Mouse (Mus musculus): ENCODE measurements around the gene Smco4. TPM values are rescaled to one million over a fixed set of nuclear protein-coding genes. Genes with fewer than 3 reads are reported as not detected.
"Not testable (repeated sequence)": the region's sequence is repeated elsewhere in the genome, so short reads cannot be mapped to it uniquely, and the experiment has no call there.

The Smco4 gene
- 1 to 10 TPM; 5.7 to 8.0 TPM for total RNA-seq (2021)

GRCm38 (mm10) chr9:15493235-15493924 is at the start of gene Smco4:
Gene Smco4, plus strand, starts transcription at chr9:15493432.
- DNase-seq, result peak; percentile 56 to 65

GRCm38 (mm10) chr9:15447397-15447796 is 45.8 kb upstream of the Smco4 start:
- no peak for DNase-seq

- peak in 1 of 2 experiments; percentile 11 for DNase-seq
These were observed 42.3 kb upstream of the Smco4 start for GRCm38 (mm10) chr9:15450921-15451320.

GRCm38 (mm10) chr9:15472256-15472655 is 21.0 kb upstream of the Smco4 start:
- DNase-seq, result no peak

GRCm38 (mm10) chr9:15473206-15473605 is 20.0 kb upstream of the Smco4 start:
- DNase-seq, result peak in 1 of 2 experiments; percentile 14

GRCm38 (mm10) chr9:15477556-15477955 is 15.7 kb upstream of the Smco4 start:
- no peak for DNase-seq

GRCm38 (mm10) chr9:15487682-15488424 is 5.4 kb upstream of the Smco4 start:
- DNase-seq, result no peak

- no peak for DNase-seq
These were observed 3.9 kb upstream of the Smco4 start for GRCm38 (mm10) chr9:15489293-15489692.

- DNase-seq, result no peak
These were observed 2.7 kb upstream of the Smco4 start for GRCm38 (mm10) chr9:15490331-15491100.

- DNase-seq, result no peak
These were observed 1.5 kb upstream of the Smco4 start for GRCm38 (mm10) chr9:15491686-15492085.

GRCm38 (mm10) chr9:15492401-15492800 is 831 bp upstream of the Smco4 start:
- no peak for DNase-seq

GRCm38 (mm10) chr9:15493925-15494558 is 810 bp downstream of the Smco4 start:
- peak; percentile 52 to 58 for DNase-seq

GRCm38 (mm10) chr9:15495281-15495680 is 2.0 kb downstream of the Smco4 start:
- DNase-seq, result not testable (repeated sequence)

- DNase-seq, result no peak
These were observed 2.8 kb downstream of the Smco4 start for GRCm38 (mm10) chr9:15495921-15496577.

GRCm38 (mm10) chr9:15500025-15500424 is 6.8 kb downstream of the Smco4 start:
- no peak for DNase-seq

- no peak for DNase-seq
These were observed 8.4 kb downstream of the Smco4 start for GRCm38 (mm10) chr9:15501319-15502256.

- no peak for DNase-seq
These were observed 9.2 kb downstream of the Smco4 start for GRCm38 (mm10) chr9:15502476-15502875.

- no peak for DNase-seq
These were observed 10.1 kb downstream of the Smco4 start for GRCm38 (mm10) chr9:15503307-15503706.

- DNase-seq, result no peak
These were observed 10.6 kb downstream of the Smco4 start for GRCm38 (mm10) chr9:15503827-15504226.

- no peak for DNase-seq
These were observed 12.1 kb downstream of the Smco4 start for GRCm38 (mm10) chr9:15505288-15505687.

- no peak for DNase-seq
These were observed 13.6 kb downstream of the Smco4 start for GRCm38 (mm10) chr9:15506863-15507262.
